Mouse (Mus musculus) embryonic fibroblast, embryonic 13.5 days (primary cell): ENCODE measurements around the gene Dock4.

Experiments
- CTCF ChIP-seq: IDR thresholded peaks from 2 replicates; pipeline ENCODE4 v1.5.1; 2011; ENCODE audit warnings: mild to moderate bottlenecking, control low read depth, low read length, moderate library complexity, borderline replicate concordance; ENCODE audit not compliant: insufficient read depth
- POLR2A ChIP-seq: IDR thresholded peaks from 2 replicates; pipeline ENCODE4 v1.6.1; 2011; ENCODE audit warnings: low read depth, mild to moderate bottlenecking, control low read depth, low read length, moderate library complexity

DNA sequence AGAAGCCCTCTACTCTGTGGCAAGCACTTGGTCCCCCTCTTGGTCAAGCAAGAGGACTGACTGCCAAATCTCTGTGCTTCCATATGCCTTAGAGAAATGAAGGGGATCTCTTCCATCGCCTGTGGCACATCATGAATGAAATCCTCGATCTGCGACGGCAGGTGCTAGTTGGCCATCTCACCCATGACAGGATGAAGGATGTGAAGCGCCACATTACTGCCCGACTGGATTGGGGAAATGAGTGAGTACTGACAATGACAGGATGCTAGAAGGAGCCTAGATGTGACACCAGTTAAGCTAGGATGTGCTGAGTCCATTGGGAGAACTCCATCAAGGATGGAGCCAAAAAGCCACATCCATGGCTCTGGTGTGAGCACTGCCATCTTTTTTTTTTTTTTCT, 190.2 kb downstream of the Dock4 start:
- TF ChIP-seq CTCF = no peak
- no peak for TF ChIP-seq POLR2A
